Mouse (Mus musculus): ENCODE measurements at regions not wholly inside any gene's neighbourhood (a gene's known extent, or its start where the extent isn't known, plus 50 kb on each side); places are given as distances from the start of the nearest gene placed in this dataset.

DNA sequence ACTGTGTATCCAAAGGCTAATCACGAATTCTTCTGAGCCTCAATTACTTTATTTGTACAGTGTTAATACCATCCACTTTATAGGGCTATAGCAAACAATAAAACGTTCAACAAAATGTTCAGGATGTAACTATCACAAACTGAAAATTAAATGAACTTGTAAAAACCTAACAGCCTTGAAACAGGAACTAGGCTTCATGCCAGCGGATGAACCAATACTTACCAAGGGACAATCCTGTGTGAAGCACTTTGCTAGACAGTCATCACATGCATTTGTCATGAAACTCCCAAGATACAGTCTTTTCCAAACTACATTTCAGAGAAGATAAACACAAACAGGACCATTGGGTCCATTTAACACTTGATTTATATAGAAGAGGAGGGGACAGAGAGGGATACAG lies 228.9 kb upstream of the Gm12728 start:
- peak; percentile 20 for DNase-seq

- DNase-seq, result peak; percentile 40
Measured at GRCm38 (mm10) chr4:105561611-105562010, 228.1 kb upstream of the Gm12728 start.

GRCm38 (mm10) chr4:105565796-105566195 lies 223.9 kb upstream of the Gm12728 start:
- no peak for DNase-seq

GRCm38 (mm10) chr4:105566513-105567457 lies 222.9 kb upstream of the Gm12728 start:
- DNase-seq, result no peak

GRCm38 (mm10) chr4:105569671-105570070 lies 220.0 kb upstream of the Gm12728 start:
- DNase-seq, result no peak

- no peak for DNase-seq
Measured at GRCm38 (mm10) chr4:105575550-105575949, 214.1 kb upstream of the Gm12728 start.

DNA sequence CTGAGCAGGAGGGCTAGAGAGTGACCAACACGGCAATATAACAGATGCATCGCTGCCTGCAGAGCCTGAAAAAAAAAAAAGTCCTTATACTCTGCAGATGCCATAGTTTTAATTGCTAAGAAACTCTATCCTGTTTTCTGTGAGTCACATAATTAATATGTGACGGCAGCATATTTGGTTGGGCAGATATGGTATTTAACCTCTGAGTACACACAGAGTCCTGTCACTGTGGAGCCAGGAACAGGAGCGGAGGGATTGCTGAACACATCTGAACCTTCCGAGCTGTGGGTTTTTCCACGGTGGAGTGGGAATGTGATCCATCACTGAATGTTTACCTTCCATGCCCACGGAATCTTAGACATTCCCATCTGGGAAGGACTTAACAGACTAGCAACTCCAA lies 208.7 kb upstream of the Gm12728 start:
- DNase-seq, result no peak

DNA sequence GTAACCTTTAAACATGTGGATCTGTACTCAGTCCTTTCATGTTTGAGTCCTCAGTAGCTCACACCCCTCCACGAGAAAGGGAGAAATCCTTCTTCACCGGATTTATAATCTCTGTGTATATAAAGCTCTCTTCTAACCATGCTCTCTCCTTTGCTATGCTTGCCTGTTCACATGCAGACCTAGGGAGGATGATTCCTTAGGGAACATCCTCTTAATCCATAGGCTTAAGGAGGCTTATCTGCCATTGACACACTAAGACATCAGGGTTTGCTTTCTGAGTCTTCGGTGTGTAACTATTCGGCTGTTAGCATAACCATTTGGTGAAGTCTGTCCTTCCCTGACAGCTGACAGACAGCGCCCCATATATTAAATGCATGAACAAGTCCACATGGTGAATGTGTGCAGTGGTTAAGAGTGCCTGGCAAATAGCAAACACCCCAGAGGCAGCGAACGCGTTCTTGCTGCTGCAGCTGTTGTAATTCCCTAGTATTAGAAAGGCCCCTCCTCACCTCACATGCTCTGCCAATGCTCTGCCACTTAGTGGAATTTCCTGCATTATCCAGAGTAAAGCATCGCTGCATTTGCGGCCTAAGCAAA lies 205.2 kb upstream of the Gm12728 start:
- no peak for DNase-seq

GRCm38 (mm10) chr4:105603661-105604060 lies 186.0 kb upstream of the Gm12728 start:
- no peak for DNase-seq

- no peak for DNase-seq
Measured at GRCm38 (mm10) chr4:105604607-105605006, 185.1 kb upstream of the Gm12728 start.

GRCm38 (mm10) chr4:105606731-105607130 lies 182.9 kb upstream of the Gm12728 start:
- DNase-seq, result no peak

DNA sequence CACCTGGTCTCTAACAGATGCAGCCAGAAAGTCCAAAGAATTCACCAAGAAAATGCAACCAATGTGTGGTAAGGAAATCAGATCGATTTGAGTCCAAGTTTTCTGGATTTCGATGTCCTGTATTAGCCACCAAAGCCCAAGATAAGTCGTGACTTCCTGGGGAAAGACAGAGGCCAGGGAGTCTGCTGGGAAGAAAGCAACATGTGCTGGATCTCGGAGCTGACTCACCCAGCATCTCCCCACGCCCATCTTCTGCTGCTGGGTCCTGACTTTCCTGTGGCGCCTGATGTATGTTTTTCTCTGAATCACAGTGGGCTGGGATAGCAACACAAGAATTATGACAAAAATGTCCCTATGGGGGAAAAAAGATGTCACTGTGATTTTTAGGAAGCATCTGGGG lies 178.8 kb upstream of the Gm12728 start:
- no peak for DNase-seq

DNA sequence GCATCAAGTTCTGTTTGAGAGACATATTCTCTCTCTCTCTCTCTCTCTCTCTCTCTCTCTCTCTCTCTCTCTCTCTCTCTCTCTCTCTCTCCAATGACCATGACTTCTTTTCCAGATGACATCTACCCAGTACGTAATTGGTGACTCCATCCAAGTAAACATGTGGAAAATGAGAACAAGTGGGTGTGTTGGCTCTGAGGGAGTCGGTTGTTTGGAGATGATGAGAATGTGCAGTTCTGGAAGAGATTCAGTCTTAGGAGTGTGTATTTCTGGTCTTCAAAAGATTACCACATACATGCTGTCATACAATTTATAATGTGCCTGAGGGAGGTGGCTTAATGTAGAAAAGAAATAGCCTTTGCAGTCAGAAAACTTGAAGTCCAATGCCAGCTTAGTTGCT lies 175.3 kb upstream of the Gm12728 start:
- DNase-seq, result no peak

GRCm38 (mm10) chr4:105626371-105627320 lies 163.0 kb upstream of the Gm12728 start:
- DNase-seq, result peak; percentile 31

DNA sequence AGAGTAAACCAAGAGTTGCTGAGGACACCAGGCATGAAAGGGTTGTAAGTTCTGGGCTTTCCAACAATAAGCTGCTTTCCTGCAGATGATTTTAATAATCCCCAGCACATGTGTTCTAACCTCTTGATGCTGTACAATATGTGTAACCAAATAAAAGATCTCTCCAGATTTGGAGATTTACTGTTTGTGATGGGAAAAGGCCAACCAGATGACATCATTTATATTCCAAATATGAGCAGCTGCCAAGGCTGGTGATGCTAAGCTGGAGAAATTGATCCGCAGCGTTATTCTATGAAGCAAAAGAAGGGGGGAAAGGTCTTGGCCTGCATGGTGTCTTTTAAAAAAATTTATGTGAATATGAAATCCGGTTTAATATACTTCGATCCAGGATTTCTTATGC lies 160.1 kb upstream of the Gm12728 start:
- no peak for DNase-seq

- no peak for DNase-seq
Measured at GRCm38 (mm10) chr4:105630595-105631369, 158.9 kb upstream of the Gm12728 start.

GRCm38 (mm10) chr4:105632581-105633358 lies 156.9 kb upstream of the Gm12728 start:
- no peak for DNase-seq

- no peak for DNase-seq
Measured at GRCm38 (mm10) chr4:105633789-105634188, 155.9 kb upstream of the Gm12728 start.

- DNase-seq, result peak; percentile 15
Measured at GRCm38 (mm10) chr4:105640793-105641192, 148.9 kb upstream of the Gm12728 start.

DNA sequence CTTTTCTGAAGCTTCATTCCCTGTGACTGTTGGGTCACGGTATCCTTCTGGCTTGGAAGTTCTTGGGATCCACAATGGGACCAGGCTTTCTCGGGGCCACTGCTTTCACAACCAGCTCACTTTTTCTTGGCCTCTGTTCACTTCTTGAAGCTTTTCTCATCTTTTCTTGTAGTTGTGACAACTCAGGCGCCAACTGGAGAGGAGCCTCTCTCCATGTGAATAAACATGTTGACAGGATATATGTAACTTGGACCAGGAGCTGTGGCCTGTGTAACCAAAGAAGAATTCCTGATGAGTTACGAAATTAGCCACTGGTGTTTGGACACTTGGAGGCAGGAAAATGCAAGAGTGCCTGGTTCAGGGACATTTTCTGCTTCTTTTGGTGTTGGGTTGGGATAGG lies 148.1 kb upstream of the Gm12728 start:
- no peak for DNase-seq

DNA sequence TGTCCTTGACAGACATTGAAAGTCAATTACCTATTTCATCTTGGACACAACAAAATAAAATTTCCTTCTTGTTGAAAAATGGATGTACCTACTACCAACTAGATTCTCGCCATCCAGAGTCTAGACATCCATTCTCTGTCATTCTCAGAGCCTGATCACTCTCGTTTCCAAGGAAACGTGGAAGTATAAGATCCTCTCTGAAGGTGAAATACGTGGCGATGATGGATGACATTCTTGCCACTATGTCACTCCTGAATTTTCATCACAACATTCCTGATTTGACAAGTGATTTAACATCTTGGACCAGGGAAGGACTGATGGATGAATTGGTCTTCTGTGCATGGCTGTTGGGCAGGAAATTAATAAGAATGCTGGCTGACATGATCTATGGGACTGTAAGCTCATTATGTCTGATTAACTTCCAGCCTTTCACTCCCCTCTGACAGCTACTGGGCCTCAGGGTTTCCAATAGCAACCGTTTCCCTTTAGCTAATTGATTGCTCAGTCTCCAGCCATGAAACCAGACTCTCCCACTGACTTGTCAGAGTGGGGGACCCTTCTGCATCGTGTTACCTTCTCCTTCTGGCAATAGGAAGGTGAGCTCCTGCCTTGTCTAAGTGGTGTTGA lies 140.7 kb upstream of the Gm12728 start:
- no peak for DNase-seq
